Mouse (Mus musculus) cerebellum, adult 11 months (tissue): ENCODE measurements at regions not wholly inside any gene's neighbourhood (a gene's known extent, or its start where the extent isn't known, plus 50 kb on each side); places are given as distances from the start of the nearest gene placed in this dataset.

Experiments
- DNase-seq: peaks from one replicate; pipeline ENCODE4 v3.0.0; 2022

DNA sequence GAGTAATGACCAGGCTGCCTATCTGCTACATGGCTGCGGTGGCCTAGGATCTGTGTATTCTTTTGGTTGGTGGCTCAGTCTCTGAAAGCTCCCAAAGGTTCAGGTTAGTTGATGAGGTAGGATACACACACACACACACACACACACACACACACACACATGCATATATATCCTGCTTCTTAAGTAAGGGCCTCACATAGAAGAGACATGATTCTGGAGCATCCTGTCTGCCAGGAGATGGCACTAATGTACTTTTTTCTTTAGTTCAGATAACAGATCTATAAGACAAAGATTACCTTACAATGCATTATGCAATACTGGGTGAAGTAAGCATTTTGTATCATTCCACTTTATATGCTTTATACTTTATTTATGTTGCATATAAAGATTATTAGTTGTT, 149.8 kb downstream of the Ankrd7 start:
- DNase-seq, result peak; percentile 20

- DNase-seq, result no peak
Observed at GRCm38 (mm10) chr6:19018166-19018769, 152.2 kb downstream of the Ankrd7 start.

DNA sequence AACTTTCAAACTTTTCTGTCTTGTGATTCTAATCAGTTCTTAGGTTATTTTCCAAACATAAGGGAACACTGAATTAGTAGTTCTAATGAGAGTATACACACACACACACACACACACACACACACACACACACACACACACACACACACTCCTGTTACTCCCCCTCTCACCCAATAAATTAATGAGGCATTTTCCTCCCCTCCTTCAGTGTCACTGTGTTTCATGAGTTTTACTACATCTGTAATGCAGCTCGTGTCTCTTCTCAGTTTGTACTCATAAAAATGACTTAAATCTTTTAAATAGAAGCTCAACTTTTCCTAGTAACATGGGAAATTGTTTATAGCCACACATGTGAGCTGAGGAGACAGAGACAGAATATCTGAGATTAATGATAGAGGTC, 168.2 kb downstream of the Ankrd7 start:
- DNase-seq, result no peak
